Comparison of ENCODE assay signal across 8 mouse cellular contexts in the genomic region with DNA sequence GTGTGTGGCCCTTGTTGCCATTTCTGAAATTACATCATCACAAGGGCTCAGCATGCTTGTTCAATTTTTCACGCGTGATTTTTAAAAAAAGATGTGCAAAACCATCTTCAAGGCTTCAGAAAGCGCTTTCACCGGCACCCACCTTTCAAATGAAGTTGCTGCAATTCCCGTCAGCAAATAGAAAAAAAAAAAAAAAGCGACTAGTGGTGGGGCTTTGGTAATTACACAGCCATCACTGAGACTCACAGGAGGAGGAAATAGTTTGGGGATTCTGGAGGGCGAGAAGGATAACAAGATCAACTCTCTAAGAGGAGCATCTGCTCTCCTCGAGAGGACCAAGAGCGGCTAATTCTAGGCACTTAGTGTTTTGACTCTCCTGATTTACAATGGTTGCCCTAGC.
A peak's percentile ranks its signal among the peaks of the same experiment; 100 is the strongest.
DNase-seq lines count a peak whose midpoint lies in the region; ATAC-seq and TF ChIP-seq lines count a peak whose summit lies in the region.

No protein-coding gene starts in this region.

- H3K9ac ChIP-seq in lung, postnatal 0 days (replicated peaks; ENCODE audit: low read depth), result no peak overlapping the region
- H3K9ac ChIP-seq in forebrain, embryonic 12.5 days, result no peak overlapping the region
- no peak overlapping the region for H3K9ac ChIP-seq in liver, embryonic 13.5 days
- no peak overlapping the region for H3K9ac ChIP-seq in stomach, postnatal 0 days (ENCODE audit: low read length)

- peak overlapping the region; percentile 58 for H3K4me2 ChIP-seq in lung, postnatal 0 days (replicated peaks; ENCODE audit: low read depth, low read length)
- peak overlapping the region; percentile 50 for H3K4me2 ChIP-seq in forebrain, embryonic 12.5 days
- H3K4me2 ChIP-seq in liver, embryonic 13.5 days, result peak overlapping the region; percentile 51
- H3K4me2 ChIP-seq in stomach, postnatal 0 days (replicated peaks; ENCODE audit: low read depth), result peak overlapping the region; percentile 66

- 3% methylated on average over 9 of the region's 9 CpGs for WGBS in lung, postnatal 0 days
- WGBS in forebrain, embryonic 12.5 days, result 2% methylated on average over 9 of the region's 9 CpGs
- WGBS in liver, embryonic 13.5 days (ENCODE audit: insufficient replicate concordance), result 2% methylated on average over 9 of the region's 9 CpGs
- 12% methylated on average over 9 of the region's 9 CpGs for WGBS in stomach, postnatal 0 days

- peaks cover 7% of the 10 kb centered on the region; the same call in 1 of the 2 replicates for H3K27me3 ChIP-seq in lung, postnatal 0 days (replicated peaks; ENCODE audit: insufficient read depth, low read length)
- peaks cover 33% of the 10 kb centered on the region; the same call in 1 of the 2 replicates for H3K27me3 ChIP-seq in forebrain, embryonic 12.5 days
- H3K27me3 ChIP-seq in liver, embryonic 13.5 days, result peaks cover 28% of the 10 kb centered on the region
- H3K27me3 ChIP-seq in stomach, postnatal 0 days (ENCODE audit: control insufficient read depth, insufficient read depth, low read length), result no peaks in the 10 kb centered on the region

- TF ChIP-seq CTCF in lung, postnatal 0 days (IDR thresholded peaks at IDR 0.05), result no peak
- TF ChIP-seq CTCF in stomach, postnatal 0 days (IDR thresholded peaks at IDR 0.05; ENCODE audit: low read depth), result no peak

- H3K4me1 ChIP-seq in lung, postnatal 0 days (ENCODE audit: insufficient read depth, low read depth, low read length), result 0 out of 2 replicates have a peak, but pooled peaks cover 3% of the 10 kb centered on the region
- H3K4me1 ChIP-seq in forebrain, embryonic 12.5 days, result peaks cover 51% of the 10 kb centered on the region
- no peaks in the 10 kb centered on the region for H3K4me1 ChIP-seq in liver, embryonic 13.5 days (replicated peaks)
- H3K4me1 ChIP-seq in stomach, postnatal 0 days (replicated peaks; ENCODE audit: control insufficient read depth, insufficient read depth), result no peaks in the 10 kb centered on the region; the same call in 1 of the 2 replicates

- DNase-seq in lung, postnatal 0 days (ENCODE audit: low spot score), result peak; percentile 11
- DNase-seq in lung, postnatal 25 days (ENCODE audit: low spot score), result no peak
- no peak for DNase-seq in liver, embryonic 13.5 days
- DNase-seq in stomach, postnatal 0 days (ENCODE audit: low spot score), result no peak
- DNase-seq in adrenal gland, postnatal 4 days (ENCODE audit: low spot score in 2 of 2), result no peak
- DNase-seq in adrenal gland, adult 8-10 months, result no peak

- TF ChIP-seq EP300 in lung, postnatal 0 days (IDR thresholded peaks at IDR 0.05), result no peak
- TF ChIP-seq EP300 in stomach, postnatal 0 days (optimal IDR thresholded peaks at IDR 0.05), result no peak

- ATAC-seq in lung, postnatal 0 days, result no peak
- ATAC-seq in forebrain, embryonic 12.5 days (ENCODE audit: low FRiP score), result no peak
- ATAC-seq in liver, embryonic 13.5 days (ENCODE audit: low read depth), result no peak
- no peak for ATAC-seq in stomach, postnatal 0 days (ENCODE audit: low FRiP score, low TSS enrichment)
- no peak for ATAC-seq in activated CD4-positive, CD25-positive, alpha-beta regulatory T cell, adult 4 months

- no peaks in the 10 kb centered on the region for H3K36me3 ChIP-seq in lung, postnatal 0 days (ENCODE audit: insufficient read depth, low read length)
- H3K36me3 ChIP-seq in forebrain, embryonic 12.5 days (replicated peaks), result no peaks in the 10 kb centered on the region
- no peaks in the 10 kb centered on the region for H3K36me3 ChIP-seq in liver, embryonic 13.5 days
- H3K36me3 ChIP-seq in stomach, postnatal 0 days (ENCODE audit: control insufficient read depth, insufficient read depth, low read length), result no peaks in the 10 kb centered on the region

- H3K27ac ChIP-seq in lung, postnatal 0 days (ENCODE audit: low read length), result no peak overlapping the region
- H3K27ac ChIP-seq in forebrain, embryonic 12.5 days, result no peak overlapping the region
- H3K27ac ChIP-seq in liver, embryonic 13.5 days, result no peak overlapping the region
- H3K27ac ChIP-seq in stomach, postnatal 0 days (replicated peaks), result no peak overlapping the region

- H3K4me3 ChIP-seq in lung, postnatal 0 days (ENCODE audit: low read depth, low read length), result peak overlapping the region; percentile 31; the same call in 1 of the 2 replicates
- H3K4me3 ChIP-seq in forebrain, embryonic 12.5 days (replicated peaks), result peak overlapping the region; percentile 22
- no peak overlapping the region for H3K4me3 ChIP-seq in liver, embryonic 13.5 days (replicated peaks)
- H3K4me3 ChIP-seq in stomach, postnatal 0 days (ENCODE audit: low read depth, low read length), result peak overlapping the region; percentile 39

- no peaks in the 10 kb centered on the region for H3K9me3 ChIP-seq in lung, postnatal 0 days (ENCODE audit: low read length)
- no peaks in the 10 kb centered on the region for H3K9me3 ChIP-seq in forebrain, embryonic 12.5 days
- no peaks in the 10 kb centered on the region for H3K9me3 ChIP-seq in liver, embryonic 13.5 days (replicated peaks)
- H3K9me3 ChIP-seq in stomach, postnatal 0 days (ENCODE audit: control insufficient read depth, low read length), result no peaks in the 10 kb centered on the region
